Mouse (Mus musculus): Measurements from ENCODE around the gene Rwdd4a. TPM values are rescaled to one million over a fixed set of nuclear protein-coding genes. Genes with fewer than 3 reads are reported as not detected.

The Rwdd4a gene
- 40.2 and 41.5 TPM in 2 replicates for polyA plus RNA-seq (2016; fragmentation: Nextera tagmentation; extraction: Ambion mirVana)

DNA sequence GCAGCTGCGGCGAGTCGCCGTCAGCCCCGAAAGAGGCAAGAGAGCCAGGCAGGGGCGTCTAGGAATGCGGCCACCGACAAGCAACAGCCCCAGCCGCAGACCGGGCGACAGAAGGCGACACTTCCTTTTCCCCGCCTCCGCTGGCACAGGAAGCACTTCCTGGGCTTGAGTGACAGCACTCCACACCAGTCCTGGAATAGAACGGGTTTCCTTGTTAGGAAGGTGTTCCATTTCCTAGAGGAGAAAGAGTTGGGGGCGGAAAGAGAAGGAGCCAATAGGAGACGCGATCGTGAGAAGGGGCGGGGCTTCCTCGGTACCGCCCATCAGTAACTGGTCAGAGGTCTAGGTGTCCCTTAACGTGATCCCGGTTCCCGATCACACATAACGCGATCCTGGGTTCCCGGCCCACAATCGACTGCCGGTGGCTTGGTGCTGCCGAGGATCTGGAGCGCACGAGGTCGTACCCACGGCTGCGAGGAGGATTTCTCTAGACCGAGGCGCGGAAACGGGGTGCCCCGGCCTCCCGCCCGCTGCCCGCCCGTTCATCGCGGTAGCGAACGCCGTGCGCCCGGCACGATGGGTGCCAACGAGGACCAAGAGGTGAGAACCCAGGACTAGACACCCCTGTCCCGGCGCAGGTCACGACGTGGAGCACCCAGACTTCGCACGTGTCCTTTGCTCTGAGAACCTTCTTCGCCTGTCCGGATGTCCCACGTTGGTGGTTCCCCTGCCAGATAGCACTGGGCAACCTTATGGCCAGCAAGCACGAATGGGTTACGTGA is at the start of gene Rwdd4a, which contains the start of gene Trappc11:
Gene Rwdd4a, plus strand, starts transcription at position 321 of the 782 bp plus-strand sequence.
Gene Trappc11, minus strand, starts transcription at position 127 of the 782 bp plus-strand sequence.
- under 1% methylated on average over 65 of the region's 65 CpGs for WGBS
- H3K36me3 ChIP-seq, result peaks cover 26% of the 10 kb centered on the region
- peaks cover 13% of the 10 kb centered on the region for H3K4me1 ChIP-seq
- peak; percentile 98 for DNase-seq (ENCODE audit: low spot score)
- peak within 1 kb of the TSS; percentile 94 for H3K27ac ChIP-seq
- H3K4me3 ChIP-seq, result peak within 1 kb of the TSS; percentile 95
- no peaks in the 10 kb centered on the region for H3K9me3 ChIP-seq
- no peaks in the 10 kb centered on the region for H3K27me3 ChIP-seq (ENCODE audit: insufficient read depth, poor library complexity, severe bottlenecking)

DNA sequence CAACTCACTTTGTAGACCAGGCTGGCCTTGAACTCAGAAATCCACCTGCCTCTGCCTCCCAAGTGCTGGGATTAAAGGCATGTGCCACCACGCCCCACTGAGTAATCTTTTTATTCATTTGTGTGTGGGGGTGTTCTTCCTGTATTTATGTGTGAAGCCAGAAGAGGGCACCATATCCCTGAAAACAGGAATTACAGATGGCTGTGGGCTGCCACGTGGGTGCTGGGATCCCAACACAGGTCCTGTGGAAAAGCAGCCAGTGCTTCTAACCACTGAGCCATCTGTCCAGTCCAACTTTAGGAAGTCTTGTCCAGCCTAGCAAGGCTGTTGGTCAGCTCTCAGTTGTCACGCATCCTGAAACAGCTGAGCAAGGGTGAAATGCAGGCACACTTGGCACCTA is 46.2 kb upstream of the Rwdd4a start:
- Histone ChIP-seq H3K4me1 (no peaks in the 10 kb centered on the region), H3K27ac (no peak overlapping the region)
- 90% methylated on average over 3 of the region's 3 CpGs for WGBS

DNA sequence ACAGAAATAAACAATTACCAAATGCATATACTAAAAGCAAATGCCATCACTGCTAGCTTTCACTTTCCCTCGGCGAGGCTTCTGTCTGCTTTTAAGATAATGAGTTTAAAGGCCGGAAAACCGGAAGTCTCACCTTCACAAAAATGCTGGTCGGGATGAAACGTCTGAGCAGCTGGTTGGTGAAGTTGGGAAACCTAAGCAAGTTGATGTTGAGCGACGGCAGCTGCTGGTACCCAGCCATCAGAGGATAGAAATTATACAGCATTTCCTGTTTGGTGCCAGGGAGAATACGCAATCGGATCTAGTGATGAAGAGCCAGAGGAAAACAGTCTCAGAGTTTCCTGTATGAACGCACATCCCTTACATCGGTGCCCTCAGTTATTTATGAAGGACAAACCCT is 40.4 kb upstream of the Rwdd4a start:
- 89% methylated on average over 12 of the region's 12 CpGs for WGBS
- H3K4me1 ChIP-seq, result no peaks in the 10 kb centered on the region
- H3K27ac ChIP-seq, result no peak overlapping the region
- no peak overlapping the region for H3K4me3 ChIP-seq
- no peaks in the 10 kb centered on the region for H3K9me3 ChIP-seq
- DNase-seq (ENCODE audit: low spot score), result no peak
- H3K27me3 ChIP-seq (ENCODE audit: insufficient read depth, poor library complexity, severe bottlenecking), result no peaks in the 10 kb centered on the region
- peaks cover 78% of the 10 kb centered on the region for H3K36me3 ChIP-seq

More for the DNA sequence above, 46.2 kb upstream of the Rwdd4a start:
- no peak for DNase-seq (ENCODE audit: low spot score)
- Histone ChIP-seq H3K9me3 (peaks cover 4% of the 10 kb centered on the region; the same call in 1 of the 2 replicates), H3K36me3 (peaks cover 37% of the 10 kb centered on the region), H3K27me3 (ENCODE audit: insufficient read depth, poor library complexity, severe bottlenecking) (no peaks in the 10 kb centered on the region), H3K4me3 (no peak overlapping the region)

DNA sequence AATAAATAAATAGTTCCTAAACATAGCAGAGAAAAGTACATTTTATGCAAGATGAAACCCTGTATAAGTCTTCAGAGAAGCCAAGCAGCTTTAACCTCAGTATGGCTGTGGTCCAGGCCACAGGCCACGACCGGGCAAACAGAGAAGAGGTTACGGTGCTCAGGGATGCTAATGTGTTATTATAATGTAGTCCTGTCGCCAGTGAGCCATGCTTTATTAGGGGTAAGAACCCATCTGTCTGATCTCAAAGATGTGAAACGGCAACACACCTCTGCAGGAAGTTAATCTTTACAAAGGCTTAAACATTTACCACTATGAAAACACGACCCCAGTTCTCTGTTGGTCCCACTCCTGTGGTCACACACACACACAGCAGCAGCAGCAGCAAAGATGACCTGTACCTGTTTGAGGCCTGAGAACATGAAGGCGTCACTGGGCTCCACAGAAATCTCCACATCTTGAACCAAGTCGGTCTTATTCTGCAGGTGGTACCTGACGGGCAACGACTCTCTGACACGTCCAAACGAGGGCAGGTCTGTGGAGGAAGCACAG is 38.8 kb upstream of the Rwdd4a start:
- Histone ChIP-seq H3K4me3 (no peak overlapping the region), H3K9me3 (no peaks in the 10 kb centered on the region), H3K36me3 (peaks cover 86% of the 10 kb centered on the region), H3K27ac (no peak overlapping the region), H3K27me3 (ENCODE audit: insufficient read depth, poor library complexity, severe bottlenecking) (no peaks in the 10 kb centered on the region), H3K4me1 (no peaks in the 10 kb centered on the region)
- DNase-seq (ENCODE audit: low spot score), result peak; percentile 36
- WGBS, result 89% methylated on average over 12 of the region's 12 CpGs

DNA sequence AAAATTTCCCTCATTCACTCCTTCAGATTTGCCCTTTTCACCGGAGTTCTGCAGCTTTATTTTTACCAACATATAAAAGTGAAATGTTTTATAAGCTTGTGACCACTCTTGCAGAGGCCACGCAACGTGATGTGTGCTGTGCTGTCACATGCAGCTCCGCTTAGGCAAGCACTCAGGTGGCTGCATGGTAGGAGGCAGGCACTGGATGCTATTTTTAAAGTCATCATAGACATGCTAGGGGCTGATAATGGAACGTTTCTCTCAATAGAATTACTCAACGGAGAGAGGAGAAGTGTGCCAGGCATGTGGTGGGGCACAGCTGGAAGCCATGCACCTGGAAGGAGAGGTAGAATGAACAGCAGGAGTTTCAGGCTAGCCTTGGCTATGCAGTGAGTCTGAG is 38.0 kb upstream of the Rwdd4a start:
- no peak overlapping the region for H3K4me3 ChIP-seq
- 74% methylated on average over 6 of the region's 6 CpGs for WGBS
- peak; percentile 42 for DNase-seq (ENCODE audit: low spot score)
- no peaks in the 10 kb centered on the region for H3K4me1 ChIP-seq
- H3K9me3 ChIP-seq, result no peaks in the 10 kb centered on the region
- peaks cover 90% of the 10 kb centered on the region for H3K36me3 ChIP-seq
- no peaks in the 10 kb centered on the region for H3K27me3 ChIP-seq (ENCODE audit: insufficient read depth, poor library complexity, severe bottlenecking)
- no peak overlapping the region for H3K27ac ChIP-seq

DNA sequence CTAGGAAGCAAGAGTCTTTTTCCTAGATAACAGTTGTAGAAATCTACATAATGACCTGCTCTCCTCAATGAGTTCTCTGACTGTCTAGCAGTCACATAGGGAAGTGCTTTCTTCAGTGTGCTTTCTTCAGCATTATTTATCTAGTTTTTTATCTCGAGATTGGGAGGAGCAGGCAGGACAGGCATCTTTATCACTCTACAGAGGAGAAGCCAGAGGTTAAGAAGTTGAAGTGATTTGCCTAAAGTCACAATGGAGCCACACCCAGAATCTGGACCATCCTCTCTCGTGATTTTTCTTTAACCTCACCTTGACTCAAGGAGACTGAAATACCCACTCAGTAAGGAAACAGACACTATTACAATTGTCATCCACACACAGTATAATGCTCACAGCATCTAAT is 31.5 kb upstream of the Rwdd4a start:
- Histone ChIP-seq H3K4me1 (no peaks in the 10 kb centered on the region), H3K27ac (no peak overlapping the region), H3K4me3 (no peak overlapping the region), H3K27me3 (ENCODE audit: insufficient read depth, poor library complexity, severe bottlenecking) (no peaks in the 10 kb centered on the region), H3K36me3 (peaks cover 92% of the 10 kb centered on the region), H3K9me3 (no peaks in the 10 kb centered on the region)
- no peak for DNase-seq (ENCODE audit: low spot score)
- 70% methylated on average over 2 of the region's 2 CpGs for WGBS

DNA sequence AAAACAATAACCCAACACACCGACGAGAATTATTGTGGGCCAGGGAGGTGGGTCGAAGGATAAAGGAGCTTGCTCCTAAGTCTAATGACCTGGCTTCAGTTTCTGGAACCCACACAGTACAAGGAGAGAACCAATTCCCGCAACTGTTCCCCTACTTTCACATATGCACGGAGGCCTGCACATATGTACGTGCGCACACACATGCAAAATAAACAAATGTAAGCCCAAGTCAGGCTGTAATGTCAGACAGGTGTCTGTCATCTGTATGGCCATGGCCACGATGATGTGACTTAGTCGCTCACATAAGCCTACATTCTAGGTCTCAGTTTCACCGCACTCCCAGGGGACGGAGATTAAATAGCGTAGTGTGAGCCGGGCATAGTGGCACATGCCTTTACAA is 30.9 kb upstream of the Rwdd4a start:
- Histone ChIP-seq H3K9me3 (no peaks in the 10 kb centered on the region), H3K4me3 (no peak overlapping the region), H3K27ac (no peak overlapping the region), H3K36me3 (peaks cover 93% of the 10 kb centered on the region), H3K27me3 (ENCODE audit: insufficient read depth, poor library complexity, severe bottlenecking) (no peaks in the 10 kb centered on the region), H3K4me1 (no peaks in the 10 kb centered on the region)
- WGBS, result 95% methylated on average over 13 of the region's 13 CpGs
- DNase-seq (ENCODE audit: low spot score), result peak; percentile 67

DNA sequence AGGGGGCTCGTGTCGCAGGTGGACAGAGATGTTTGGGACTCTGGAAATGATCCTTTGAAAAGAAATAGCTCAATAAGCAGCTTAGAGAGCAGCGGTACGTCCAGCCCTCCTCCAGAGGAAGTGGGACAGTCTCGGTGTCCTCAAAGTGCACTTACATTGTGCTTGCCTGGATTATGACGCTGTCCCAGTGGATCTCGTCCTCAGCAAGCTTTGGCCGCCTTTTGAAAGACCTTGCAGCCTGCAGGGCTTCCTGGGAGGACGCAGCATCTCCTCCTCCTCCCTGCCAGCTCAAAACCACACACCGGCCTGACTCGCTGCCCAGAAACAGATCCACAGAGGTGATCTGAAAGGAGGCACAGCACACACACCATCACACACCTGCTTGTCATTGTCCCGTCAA is 28.0 kb upstream of the Rwdd4a start:
- Histone ChIP-seq H3K4me3 (no peak overlapping the region), H3K36me3 (peaks cover 86% of the 10 kb centered on the region), H3K4me1 (no peaks in the 10 kb centered on the region), H3K27ac (no peak overlapping the region), H3K27me3 (ENCODE audit: insufficient read depth, poor library complexity, severe bottlenecking) (no peaks in the 10 kb centered on the region), H3K9me3 (no peaks in the 10 kb centered on the region)
- peak; percentile 59 for DNase-seq (ENCODE audit: low spot score)
- 90% methylated on average over 12 of the region's 12 CpGs for whole genome bisulfite sequencing

DNA sequence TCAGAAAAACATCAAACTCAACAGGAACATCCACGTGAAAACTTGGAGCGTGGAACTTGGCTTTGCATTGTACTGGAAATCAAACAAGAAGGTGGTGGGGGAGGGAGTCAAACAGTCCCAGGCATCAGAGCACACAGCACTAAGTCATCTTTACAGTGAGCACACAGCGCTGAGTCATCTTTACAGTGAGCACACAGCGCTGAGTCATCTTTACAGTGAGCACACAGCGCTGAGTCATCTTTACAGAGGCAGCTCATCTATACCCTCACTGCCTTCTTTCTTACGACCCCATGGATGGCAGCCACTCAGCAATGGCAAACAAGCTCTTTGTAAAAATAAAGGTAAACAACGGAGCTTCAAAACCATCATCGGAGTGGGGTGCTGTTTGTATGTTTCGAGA is 22.5 kb upstream of the Rwdd4a start:
- 90% methylated on average over 9 of the region's 9 CpGs for WGBS
- DNase-seq (ENCODE audit: low spot score), result no peak
- no peaks in the 10 kb centered on the region for H3K27me3 ChIP-seq (ENCODE audit: insufficient read depth, poor library complexity, severe bottlenecking)
- H3K4me3 ChIP-seq, result no peak overlapping the region
- peaks cover 75% of the 10 kb centered on the region for H3K36me3 ChIP-seq
- H3K4me1 ChIP-seq, result no peaks in the 10 kb centered on the region
- H3K27ac ChIP-seq, result no peak overlapping the region
- no peaks in the 10 kb centered on the region for H3K9me3 ChIP-seq

DNA sequence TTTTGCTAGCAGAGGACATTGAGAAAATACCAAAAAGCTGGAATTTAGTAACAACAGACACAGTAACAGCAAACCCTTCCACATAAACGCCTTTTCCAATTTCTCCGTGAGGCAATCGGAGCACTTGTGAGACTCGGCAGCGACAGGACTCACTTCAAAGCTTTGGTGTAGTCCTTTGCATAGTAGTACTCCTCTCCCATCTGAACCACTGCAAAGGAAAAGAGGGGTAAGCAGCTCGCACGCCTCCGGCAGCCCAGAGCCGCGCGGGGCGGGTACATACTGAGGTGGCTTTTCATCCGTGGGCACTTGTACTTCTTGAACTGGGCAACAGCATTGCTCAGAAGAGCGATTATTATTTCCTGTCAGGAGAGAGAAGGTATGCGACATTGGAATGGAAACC is 19.9 kb upstream of the Rwdd4a start:
- peaks cover 75% of the 10 kb centered on the region for H3K36me3 ChIP-seq
- H3K4me1 ChIP-seq, result no peaks in the 10 kb centered on the region
- no peak for DNase-seq (ENCODE audit: low spot score)
- H3K27ac ChIP-seq, result no peak overlapping the region
- WGBS, result 92% methylated on average over 15 of the region's 15 CpGs
- no peaks in the 10 kb centered on the region for H3K9me3 ChIP-seq
- H3K27me3 ChIP-seq (ENCODE audit: insufficient read depth, poor library complexity, severe bottlenecking), result no peaks in the 10 kb centered on the region
- no peak overlapping the region for H3K4me3 ChIP-seq

DNA sequence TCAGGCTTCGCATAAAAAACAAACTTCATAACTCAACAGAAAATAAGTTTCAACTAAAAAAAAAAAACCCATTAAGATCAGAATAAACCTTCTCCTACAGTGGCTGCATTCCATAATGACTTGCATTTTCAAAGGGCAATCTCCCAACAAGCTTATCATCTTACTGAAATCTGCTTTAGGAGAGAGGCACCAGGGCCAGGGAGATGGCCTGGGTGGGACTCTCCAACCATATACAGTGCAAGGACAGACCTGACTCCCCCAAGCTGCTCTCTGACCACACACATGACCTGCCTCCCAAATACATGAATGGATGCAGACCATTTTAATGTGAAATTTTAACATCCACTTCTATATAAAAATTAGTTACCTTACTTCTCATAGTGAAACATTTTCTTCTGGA is 5.4 kb upstream of the Rwdd4a start:
- no peaks in the 10 kb centered on the region for H3K27me3 ChIP-seq (ENCODE audit: insufficient read depth, poor library complexity, severe bottlenecking)
- DNase-seq (ENCODE audit: low spot score), result no peak
- H3K36me3 ChIP-seq, result peaks cover 59% of the 10 kb centered on the region
- no peak overlapping the region for H3K27ac ChIP-seq
- H3K4me3 ChIP-seq, result no peak overlapping the region
- WGBS, result 92% methylated on average over 1 of the region's 1 CpGs
- H3K4me1 ChIP-seq, result peaks cover 9% of the 10 kb centered on the region
- no peaks in the 10 kb centered on the region for H3K9me3 ChIP-seq

DNA sequence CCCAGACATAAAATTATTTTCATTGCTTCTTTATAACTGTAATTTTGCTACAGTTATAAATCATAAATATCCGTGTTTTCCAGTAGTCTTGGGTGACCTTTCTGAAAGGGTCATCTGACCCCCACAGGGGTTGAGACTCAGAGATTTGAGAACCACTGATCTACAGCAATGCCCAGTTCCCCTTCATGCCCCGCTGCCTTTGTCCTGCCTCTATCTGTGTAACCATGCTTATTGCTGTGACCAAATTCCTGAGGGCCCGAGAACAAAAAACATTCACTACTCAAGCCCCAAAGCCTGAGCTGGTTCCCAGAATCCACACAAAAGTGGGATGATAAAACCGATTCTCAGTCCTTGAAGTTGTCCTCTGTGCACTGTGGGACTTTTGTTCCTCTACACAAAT is 4.9 kb downstream of the Rwdd4a start:
- Histone ChIP-seq H3K36me3 (peaks cover 36% of the 10 kb centered on the region), H3K4me1 (peaks cover 4% of the 10 kb centered on the region; the same call in 1 of the 2 replicates), H3K27me3 (ENCODE audit: insufficient read depth, poor library complexity, severe bottlenecking) (no peaks in the 10 kb centered on the region), H3K9me3 (no peaks in the 10 kb centered on the region), H3K4me3 (no peak overlapping the region), H3K27ac (no peak overlapping the region)
- DNase-seq (ENCODE audit: low spot score), result no peak
- WGBS, result 90% methylated on average over 4 of the region's 4 CpGs

DNA sequence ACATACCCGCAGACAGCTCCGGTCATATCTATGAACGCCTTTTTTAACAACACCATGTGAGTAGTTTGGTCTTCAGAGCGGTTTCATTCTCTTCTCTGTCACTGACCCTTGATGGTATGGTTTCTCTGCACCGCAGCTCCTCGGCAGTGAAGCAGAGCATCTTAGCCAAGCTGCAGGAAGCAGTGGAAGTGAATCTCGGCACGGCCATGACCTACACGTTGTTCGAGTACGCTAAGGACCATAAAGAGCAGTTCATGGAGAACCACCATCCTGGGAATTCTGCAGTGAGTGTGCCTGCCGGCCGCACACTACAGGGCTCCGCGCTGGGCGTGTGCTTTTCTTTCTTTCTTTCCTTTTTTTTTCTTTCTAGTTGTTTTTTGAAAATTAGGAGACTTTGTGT is 9.3 kb downstream of the Rwdd4a start:
- H3K9me3 ChIP-seq, result no peaks in the 10 kb centered on the region
- H3K27me3 ChIP-seq (ENCODE audit: insufficient read depth, poor library complexity, severe bottlenecking), result no peaks in the 10 kb centered on the region
- peaks cover 77% of the 10 kb centered on the region for H3K36me3 ChIP-seq
- H3K27ac ChIP-seq, result no peak overlapping the region
- WGBS, result 95% methylated on average over 16 of the region's 16 CpGs
- DNase-seq (ENCODE audit: low spot score), result peak; percentile 56
- H3K4me1 ChIP-seq, result no peaks in the 10 kb centered on the region
- no peak overlapping the region for H3K4me3 ChIP-seq

Measured in heart, embryonic 10.5 days (tissue).